Mouse (Mus musculus) cerebellum, postnatal 10 days (tissue): ENCODE measurements around the gene Gm826.
A peak's percentile ranks its signal among the peaks of the same experiment; 100 is the strongest.

Experiments
- DNase-seq, 2 experiments: peaks; one replicate each; pipeline ENCODE4 v3.0.0; 2021; ENCODE audit warnings: mixed read lengths in 2 of 2

Gene Gm826

DNA sequence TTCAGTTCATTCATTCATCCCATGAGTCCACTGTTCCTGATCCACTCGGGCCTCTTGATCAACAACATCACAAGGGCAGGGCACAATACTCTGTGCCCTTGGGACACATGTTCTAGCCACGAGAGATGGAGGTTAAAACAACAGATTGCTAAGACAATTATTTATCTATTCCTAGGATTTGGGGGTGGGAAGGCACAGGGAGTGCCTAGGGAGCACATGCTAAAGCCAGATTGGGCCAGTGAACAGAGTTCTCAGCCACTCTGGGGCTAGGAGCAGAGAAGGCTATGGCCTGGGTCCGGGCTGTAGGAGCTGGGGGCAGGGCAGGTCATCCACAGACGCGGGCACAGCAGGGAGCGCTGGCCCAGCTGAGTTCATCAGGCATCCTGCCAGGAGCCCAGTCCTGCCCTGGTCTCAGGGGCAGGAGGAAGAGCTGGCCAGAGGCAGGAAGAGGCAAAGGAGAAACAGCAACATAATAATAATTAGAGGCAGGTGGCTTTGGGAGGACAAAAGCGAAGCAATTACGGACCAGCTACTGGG, 17.1 kb upstream of the Gm826 start:
- DNase-seq = peak; percentile 58 to 67

DNA sequence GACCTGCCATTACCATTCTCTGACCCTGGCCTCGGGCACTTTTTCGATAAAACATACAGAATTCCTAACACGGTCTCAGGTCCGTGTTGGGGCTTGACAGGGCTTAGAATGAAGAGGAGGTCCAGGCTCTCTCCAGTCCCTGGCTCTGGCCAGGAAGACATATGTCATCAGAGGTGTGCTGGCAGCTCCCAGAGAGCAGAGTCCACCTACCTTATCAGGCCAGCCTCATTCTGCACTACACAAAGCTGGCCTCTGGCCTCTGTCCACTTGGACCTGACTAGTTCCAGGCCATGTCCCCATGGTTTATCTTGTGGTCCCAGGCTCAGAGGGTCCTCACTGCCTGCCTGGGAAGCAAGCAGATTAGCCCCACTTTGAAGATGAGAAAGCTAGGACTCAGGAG, 15.6 kb upstream of the Gm826 start:
- no peak for DNase-seq

DNA sequence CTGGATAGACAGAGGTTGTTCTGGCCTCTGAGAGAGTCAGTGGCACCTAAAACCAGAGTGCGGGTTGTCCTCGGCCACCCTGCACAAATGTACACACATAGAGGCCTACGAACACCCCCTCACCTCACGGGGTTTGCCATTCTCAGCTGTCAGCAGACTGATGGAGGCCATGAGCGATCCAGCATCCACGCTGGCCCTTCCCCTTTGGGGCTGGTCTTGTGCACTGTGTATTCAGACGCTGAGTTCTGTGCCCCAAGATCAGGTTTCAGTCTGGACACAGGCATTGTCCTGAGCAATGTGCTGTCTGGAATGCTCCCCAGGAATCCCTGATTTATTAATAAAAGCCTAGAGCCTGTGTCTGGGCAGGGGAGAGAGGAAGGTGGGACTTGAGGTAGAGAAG, 14.8 kb upstream of the Gm826 start:
- DNase-seq = no peak

DNA sequence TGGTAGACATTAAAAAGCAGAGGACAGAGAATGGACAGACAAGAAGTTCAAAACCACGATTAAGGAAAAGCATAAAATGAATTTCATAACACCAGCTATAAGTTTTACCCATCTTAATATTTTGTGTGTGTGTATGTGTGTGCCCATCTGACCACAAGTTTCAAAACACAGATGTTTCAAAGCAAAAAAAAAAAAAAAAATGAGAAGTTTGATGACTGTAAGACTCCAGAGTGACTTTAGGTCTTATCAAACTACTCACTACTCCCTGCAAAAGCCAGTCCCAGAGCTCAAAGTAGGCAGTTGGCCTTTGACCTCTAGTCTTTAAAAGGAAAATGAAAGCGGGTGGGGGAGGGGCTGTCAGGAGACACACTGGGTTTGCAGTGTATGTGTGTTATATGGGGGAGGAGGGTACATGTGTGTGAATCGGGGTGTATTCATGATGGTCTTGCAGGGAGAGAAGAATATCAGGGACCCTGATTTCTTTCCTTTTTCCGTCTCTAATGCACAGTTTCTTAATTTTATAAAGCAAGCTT, 14.2 kb upstream of the Gm826 start:
- DNase-seq = no peak

DNA sequence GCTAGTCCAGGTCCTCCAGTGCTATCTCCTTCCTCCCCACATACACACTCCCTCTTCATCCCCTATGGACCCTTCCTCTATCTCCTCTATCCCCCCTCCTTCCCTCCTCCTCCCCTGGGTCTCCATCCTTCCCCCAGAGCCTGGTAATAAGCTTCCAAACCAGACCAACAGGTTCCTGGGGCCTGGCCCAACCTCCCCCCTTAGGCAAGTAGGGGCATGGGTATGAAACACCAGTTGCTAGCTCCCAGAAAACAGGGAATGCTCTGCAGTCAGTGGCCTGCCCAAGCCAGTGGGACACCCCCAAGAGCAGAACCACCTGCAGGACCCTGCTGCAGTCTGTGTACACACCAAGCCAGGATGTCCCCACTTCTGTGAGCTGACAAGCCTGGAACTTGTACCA, 11.7 kb upstream of the Gm826 start:
- no peak for DNase-seq

DNA sequence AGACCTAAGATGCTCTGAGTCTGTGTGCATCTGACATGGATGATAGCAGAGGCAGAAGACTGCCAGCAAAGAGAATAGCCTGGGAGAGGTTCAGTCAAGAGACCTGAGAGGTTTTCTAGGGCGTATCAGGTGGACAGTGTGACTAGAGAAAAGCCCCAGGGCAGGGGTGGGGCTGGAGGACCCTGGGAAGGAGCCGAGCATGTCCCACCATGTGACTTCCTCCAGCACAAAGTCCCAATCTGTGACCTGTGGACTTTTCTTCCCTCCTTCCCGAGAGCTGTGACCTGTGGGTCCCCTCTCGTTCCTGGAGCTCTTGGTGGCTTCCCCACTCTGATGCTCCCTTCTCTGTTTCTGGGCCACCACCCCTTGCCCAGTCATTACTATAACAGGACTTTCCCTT, 6.2 kb upstream of the Gm826 start:
- DNase-seq = no peak

DNA sequence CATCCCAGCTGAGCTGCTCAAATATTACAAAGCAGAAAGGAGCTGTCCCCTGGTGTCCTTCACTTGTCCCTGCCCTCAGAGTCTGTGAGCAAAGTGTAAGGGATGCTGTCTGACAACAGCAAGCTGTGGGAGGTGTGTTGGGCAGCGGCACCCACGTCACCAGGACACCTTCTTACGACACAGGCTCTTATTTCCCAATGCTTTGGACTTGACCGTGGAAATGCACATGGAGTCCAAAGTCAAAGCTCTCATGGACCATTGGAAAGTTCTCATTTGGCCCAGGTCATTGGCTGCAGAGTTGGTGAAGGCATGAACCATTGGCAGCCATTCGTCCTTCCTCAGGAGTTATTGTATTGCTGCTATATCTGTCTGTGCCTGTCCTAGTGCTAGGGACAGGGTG, 5.6 kb upstream of the Gm826 start:
- no peak for DNase-seq

DNA sequence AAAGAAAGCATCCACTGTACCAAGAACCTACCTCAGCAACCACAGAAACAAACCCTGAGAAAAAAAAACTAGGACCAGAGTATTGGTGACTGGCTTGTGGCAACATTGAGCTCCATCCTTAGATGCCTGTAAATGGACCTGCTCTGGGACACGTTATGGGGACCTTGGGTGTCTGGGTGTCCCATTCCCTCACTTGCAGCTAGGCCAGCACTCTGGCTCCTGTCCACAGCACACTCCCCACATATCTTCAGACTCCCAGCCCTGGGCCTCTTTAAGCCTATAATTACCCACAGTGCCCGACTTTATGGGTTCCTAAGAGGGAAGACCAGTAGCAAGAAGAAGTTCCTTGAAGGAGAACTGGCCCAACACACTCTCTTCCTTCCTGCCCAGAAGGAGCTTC, 2.1 kb upstream of the Gm826 start:
- DNase-seq = no peak

DNA sequence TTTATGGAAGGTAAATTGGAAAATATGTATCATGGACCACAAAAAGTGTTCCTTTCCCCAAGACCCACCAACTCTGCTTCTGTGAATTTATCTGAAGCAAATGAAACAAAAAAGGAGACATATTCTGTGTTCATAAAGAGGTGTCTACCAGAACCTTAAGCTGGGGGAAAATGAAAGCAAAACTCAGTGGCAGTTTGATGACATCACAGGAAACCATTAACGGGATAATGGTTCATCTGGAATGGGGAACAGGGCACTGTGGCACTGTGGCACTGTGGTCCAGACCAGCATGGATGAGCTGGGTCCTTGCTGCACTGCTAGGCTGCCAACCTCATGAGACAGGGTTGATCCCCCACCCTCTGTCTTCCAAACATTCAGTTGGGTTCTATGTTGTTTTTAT, 1.1 kb upstream of the Gm826 start:
- DNase-seq = no peak

DNA sequence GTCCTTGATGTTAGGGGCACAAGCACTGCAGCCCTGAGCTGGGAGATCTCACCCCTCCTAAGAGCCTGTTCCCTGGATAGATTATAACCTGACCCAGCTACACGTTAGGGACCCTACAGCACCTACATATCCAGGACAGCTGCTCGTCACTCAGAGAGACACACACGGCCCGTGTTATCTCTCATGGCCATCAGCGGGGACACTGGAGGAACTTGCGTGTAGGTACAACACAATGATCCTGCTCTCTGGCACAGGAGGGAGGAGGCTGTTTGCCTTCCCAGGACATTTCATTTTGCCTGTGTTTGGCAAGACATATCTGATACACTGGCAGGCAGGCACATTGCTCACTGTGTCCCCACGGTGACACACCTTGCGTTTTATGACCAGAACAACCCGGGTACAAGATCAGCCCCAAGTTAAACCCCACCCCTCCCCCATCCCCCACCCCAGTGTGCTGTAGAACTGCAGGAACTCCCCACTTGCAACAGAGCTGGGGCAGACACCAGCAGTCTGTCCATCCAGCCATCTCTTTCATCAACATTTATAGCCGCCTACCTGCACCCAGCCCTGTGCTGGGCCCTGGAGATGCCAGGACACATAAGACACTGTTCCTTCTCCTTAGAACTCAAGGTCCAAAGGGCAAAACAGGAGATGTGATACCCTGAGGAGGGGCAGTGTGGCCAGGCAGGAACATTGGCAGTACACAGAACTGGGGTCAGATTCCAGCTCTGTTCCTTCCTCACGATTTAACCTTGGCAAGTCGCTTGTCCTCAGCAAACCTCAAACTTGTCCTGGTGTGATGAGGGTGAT, 1.2 kb downstream of the Gm826 start:
- DNase-seq = no peak

DNA sequence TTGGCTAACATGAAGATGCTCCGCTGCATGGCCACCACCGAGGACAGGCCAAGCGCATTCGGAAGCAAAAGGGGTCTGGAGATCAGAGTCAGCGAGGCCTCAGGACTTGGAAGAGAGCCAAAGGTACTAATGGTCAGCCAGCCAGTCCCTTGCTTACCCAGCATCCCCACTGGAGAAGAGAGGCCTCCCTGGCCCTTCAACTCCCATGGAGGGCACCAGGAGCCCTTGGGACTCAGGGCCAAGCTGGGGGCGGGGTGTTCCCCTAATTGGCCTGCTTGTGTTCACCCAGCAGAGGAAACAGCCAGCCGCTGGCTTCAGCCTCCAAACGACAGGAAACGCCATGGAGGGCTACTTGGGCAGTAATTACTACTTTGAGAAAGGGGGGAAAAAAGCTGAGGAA, 5.1 kb downstream of the Gm826 start:
- peak; percentile 39 to 40 for DNase-seq

DNA sequence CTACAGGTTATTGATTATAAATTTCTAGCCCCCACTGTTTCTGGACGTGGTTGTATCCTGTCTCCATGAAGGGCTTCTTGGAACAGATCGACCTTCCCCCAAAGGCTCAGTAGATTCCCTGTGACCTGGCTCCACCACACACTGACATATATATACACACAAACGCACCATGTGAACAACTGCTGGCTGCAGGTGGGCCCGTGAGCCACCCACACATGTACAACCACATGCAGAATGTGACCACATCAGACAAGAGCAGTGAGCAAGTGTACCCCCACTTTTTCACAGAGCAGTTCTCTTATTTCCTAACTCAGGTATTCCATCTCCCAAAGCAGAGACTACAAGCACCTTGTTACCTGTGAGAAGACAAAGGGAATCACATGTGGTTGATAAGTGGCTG, 6.2 kb downstream of the Gm826 start:
- DNase-seq = no peak

DNA sequence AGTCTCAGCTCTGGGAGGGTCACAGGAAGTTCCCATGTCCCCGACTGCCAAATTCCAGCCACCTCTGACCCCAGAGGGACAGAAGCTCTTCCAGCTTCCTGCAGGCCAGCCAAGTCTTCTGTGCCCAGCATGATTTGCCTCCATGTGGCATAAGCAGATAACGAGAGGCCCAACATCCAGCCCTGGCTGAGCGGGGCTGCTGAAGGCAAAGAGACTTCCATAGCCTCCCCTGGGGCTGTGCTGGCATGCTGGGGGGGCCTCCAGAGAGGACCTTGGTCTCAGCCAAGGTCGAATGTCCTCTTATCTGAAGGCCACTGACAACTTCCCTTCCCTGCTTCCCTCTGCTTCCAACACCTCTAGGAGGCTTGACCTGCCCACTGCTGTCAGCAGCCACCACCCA, 6.8 kb downstream of the Gm826 start:
- DNase-seq = peak; percentile 16 to 23

DNA sequence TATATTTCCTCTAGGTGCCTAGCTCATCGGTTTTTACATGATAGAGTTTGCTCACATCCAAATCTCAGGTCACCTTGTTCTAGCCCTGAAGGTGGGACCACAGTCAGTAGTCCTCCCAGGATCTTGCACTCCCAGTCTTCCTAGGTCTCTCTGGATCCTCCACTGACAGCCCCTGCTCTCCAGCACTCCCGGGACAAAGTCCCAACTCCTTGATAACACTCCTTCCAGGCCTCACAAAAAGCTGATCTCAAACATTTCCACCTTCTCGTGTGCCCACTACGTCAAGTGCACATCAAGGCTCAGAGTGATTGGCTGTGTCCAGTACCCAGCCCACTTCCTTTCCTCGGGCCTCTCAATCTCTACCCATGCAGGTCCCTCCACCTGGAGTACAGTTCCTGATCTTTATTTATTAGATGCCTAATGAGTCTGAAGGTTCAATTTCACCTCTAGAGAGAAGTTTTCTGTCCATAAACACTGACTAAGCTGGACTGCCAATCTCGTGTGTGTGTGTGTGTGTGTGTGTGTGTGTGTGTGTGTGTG, 8.8 kb downstream of the Gm826 start:
- no peak for DNase-seq

DNA sequence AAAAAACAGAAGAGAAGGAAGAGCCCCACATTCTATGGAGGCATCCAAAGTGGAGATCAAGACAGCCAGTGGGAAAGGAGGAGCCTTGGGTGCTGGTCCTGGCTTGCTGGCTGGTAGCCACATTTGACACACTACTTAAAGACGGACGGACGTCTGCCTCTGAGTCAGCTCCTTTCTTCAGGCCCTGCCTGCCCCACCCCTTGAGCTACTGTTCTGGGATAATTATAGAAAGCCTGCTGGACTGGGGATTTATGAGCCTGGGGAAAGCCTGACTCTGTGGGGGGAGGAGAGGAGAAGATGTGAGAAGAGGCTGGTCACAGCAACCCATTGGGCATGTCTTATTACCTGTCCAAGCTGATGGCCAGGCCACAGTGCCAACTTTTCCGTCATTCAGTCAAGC, 12.1 kb downstream of the Gm826 start:
- no peak for DNase-seq

DNA sequence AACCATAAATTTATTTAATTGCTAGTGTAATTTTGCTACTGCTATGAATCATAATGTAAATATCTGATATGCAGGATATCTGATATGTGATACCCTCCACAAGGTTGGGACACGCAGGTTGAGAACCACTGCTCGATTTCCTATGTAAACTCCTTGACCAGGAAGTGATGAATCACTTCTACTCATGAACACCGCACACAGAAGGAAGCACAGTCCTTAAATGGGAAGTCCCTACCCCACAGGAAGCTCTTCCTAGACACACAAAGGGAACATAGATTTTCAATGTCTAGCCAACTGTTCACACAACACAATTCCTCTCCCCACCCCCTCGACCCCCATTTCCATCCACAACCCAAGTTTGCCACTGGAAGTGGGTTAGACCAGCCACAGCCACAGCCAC, 15.7 kb downstream of the Gm826 start:
- no peak for DNase-seq

DNA sequence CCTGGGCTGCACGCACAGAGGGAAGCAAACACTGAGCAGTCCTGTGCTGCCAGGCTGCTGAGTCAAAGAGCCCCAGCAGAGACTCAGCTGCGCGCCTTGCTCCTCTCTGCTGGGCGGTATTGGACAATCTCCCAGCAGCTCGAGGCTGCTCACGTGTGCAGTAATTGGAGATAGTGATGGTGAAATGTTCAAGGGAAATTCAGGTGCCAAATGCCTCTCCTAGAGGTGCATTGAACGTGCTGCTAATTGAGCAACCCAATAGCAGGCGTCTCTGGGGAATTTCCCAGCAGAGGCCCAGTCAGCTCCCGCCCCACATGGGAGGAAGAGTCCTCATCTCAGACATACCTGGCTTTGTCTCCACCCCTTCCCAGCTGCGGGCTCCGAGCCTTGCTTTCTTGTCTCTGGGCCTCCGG, 20.4 kb downstream of the Gm826 start:
- DNase-seq = no peak

DNA sequence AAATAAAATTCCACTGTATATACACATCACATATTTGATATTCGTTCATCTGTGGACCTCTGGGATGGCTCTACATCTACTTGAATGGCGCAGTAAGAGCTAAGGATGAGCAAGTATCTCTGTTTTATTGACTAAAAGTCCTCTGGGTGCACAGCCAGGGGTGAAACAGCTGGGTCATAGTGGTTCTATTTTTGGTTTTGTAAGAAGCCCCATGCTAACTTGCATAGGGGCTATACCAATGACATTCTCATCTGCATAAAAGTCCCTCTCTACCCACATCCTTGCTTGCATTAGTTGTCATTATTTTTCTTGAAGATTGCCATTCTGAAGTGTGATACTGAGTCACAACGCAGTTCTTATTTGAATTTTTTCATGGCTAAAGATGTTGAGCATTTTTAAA, 28.9 kb downstream of the Gm826 start:
- DNase-seq = no peak

DNA sequence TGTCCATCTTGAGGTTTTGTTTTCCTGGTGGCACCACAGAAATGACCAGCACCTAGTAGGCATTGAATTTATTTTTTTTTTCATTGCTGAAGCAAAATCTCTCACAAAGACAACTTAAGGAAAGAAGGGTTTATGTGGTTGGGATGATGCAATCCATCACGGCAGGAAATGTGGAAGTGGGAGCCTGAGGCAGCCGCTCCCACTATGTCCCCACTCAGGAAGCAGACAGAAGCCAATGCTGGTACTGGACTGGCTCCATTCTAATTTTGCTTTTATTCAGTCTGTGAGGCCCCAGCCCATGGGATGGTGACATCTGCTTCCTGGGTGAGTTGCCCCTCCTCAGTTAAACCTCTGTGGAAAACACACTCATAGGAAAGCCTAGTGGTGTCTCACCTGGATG, 30.0 kb downstream of the Gm826 start:
- no peak for DNase-seq

DNA sequence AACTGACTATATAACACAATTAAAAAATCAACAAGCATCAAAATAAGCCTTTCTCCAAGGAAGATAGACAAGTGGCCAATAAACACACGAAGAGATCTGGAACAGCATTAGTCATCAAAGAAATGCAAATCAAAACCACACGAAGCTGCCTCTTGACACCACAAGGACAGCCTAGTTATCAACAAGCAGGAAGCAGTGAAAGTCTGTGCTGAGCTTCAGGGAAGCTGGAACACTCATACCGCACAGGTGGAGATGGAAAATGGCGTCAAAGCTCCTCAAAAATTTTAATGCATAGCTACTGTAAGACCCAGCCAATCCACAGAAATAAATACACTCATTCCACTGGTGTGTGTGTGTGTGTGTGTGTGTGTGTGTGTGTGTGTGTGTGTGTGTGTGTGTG, 31.9 kb downstream of the Gm826 start:
- DNase-seq = no peak

DNA sequence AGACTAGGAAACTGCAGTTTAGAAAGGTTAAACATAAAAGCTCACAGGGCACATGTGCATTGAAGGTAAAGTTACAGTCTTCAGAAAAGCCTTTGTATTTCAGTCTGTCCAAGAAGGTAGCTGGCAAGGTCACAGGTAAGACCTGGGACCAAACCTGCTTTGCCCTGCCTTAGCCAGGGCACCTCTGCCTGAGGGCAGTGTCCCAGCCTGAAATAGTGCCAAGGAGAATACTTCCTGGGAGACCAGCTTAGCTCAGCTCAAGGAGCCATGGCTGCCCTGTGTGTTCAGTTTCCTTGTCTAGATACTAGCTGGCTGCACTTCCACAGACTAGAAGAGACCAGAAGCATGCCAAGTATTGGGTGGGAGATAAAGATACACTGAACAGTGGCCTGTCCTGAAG, 35.4 kb downstream of the Gm826 start:
- DNase-seq = no peak

DNA sequence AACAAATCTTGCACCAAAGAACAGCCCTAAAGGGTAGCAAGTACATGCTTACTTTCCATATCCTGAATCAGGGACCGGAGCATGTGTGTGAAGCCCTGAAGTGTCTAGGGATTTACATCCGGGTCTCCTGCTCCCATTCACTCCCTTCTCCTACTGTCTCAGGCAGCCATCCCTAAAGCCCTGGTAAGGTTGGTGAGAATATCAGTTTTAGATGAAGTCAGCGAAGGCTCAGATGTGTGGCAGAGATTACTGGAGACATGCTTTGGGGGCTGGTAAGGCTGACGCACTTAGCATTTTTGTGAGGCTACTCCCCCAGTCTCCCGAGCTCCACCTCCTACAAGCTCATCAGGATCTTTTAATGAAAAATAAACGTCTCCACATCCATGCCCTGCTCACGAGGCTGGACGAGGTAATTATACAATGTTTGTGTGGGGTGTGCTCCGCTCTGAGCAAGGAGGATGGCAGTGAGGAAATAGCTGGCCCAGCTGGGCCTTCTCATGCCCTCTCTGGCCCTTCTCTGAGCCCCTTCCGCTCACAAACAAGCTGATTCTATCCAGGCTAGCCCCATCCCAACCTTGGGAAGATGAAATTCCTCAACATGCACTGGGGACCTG, 45.3 kb downstream of the Gm826 start:
- no peak for DNase-seq

DNA sequence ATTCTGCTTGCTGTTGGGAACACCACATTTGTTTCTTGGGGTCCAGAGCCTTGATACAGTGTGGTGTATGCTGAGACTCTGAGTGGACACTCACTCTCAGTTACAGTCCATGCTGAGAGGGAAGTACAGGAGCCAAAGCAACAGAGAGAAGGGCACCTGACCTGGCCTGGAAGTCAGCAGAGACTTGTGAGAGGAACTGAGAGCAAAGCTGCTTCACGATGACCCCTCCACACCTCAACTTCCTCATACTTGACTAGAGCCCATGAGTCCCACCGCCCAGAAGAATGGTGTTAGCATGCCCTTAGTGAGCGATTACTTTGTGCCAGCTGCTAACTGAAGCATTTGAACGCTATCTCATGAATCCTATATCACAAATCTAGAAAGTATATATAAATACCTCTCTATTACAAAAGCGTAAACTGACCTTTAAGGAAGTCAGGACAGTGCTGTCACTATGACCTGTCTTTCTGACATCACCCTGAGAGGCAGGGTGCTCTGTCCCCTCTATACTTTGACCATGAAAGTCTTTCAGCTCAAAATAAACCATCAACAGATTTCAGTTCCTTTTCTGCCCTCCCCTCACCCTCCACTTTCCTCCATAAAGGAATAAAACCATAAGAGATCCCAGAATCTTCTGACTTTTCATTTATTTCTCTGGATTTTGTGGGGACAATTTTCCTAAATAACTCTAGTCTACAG, 57.9 kb downstream of the Gm826 start:
- DNase-seq = no peak
